Mouse (Mus musculus): Measurements from ENCODE around the gene Itgad. TPM values are rescaled to one million over a fixed set of nuclear protein-coding genes. Genes with fewer than 3 reads are reported as not detected.

Itgad gene
- polyA plus RNA-seq (2014; fragmentation: Nextera tagmentation; extraction: Ambion mirVana) = not detected in 2 replicates

GRCm38 (mm10) chr7:128154076-128154475, at the start of gene Itgad:
Gene Itgad, plus strand, starts transcription at chr7:128154376.
- Histone ChIP-seq H3K4me3 (ENCODE audit: low read depth, low read length) (no peak within 1 kb of the TSS), H3K9me3 (ENCODE audit: control insufficient read depth, low read length) (no peaks in the 10 kb centered on the region), H3K9ac (ENCODE audit: low read length) (no peak within 1 kb of the TSS), H3K27me3 (ENCODE audit: control insufficient read depth, insufficient read depth, low read length) (no peaks in the 10 kb centered on the region), H3K4me2 (ENCODE audit: low read depth) (no peak within 1 kb of the TSS), H3K27ac (ENCODE audit: low read depth, low read length) (no peak within 1 kb of the TSS), H3K36me3 (ENCODE audit: control insufficient read depth, insufficient read depth, low read length) (no peaks in the 10 kb centered on the region), H3K4me1 (ENCODE audit: control insufficient read depth, insufficient read depth, low read length) (no peaks in the 10 kb centered on the region)
- 95% methylated on average over 21 of the region's 21 CpGs for WGBS
- no peak for DNase-seq (ENCODE audit: low spot score)
- ATAC-seq (ENCODE audit: insufficient read depth, low FRiP score, low TSS enrichment) = no peak

GRCm38 (mm10) chr7:128105246-128105645, 48.9 kb upstream of the Itgad start:
- DNase-seq (ENCODE audit: low spot score) = no peak
- no peak overlapping the region for H3K27ac ChIP-seq (ENCODE audit: low read depth, low read length)
- H3K9me3 ChIP-seq (ENCODE audit: control insufficient read depth, low read length) = no peaks in the 10 kb centered on the region
- H3K4me2 ChIP-seq (ENCODE audit: low read depth) = no peak overlapping the region
- H3K4me3 ChIP-seq (ENCODE audit: low read depth, low read length) = no peak overlapping the region
- H3K36me3 ChIP-seq (ENCODE audit: control insufficient read depth, insufficient read depth, low read length) = no peaks in the 10 kb centered on the region
- H3K4me1 ChIP-seq (ENCODE audit: control insufficient read depth, insufficient read depth, low read length) = no peaks in the 10 kb centered on the region
- no peaks in the 10 kb centered on the region for H3K27me3 ChIP-seq (ENCODE audit: control insufficient read depth, insufficient read depth, low read length)
- ATAC-seq (ENCODE audit: insufficient read depth, low FRiP score, low TSS enrichment) = no peak
- WGBS = 78% methylated on average over 4 of the region's 4 CpGs
- H3K9ac ChIP-seq (ENCODE audit: low read length) = no peak overlapping the region

DNA sequence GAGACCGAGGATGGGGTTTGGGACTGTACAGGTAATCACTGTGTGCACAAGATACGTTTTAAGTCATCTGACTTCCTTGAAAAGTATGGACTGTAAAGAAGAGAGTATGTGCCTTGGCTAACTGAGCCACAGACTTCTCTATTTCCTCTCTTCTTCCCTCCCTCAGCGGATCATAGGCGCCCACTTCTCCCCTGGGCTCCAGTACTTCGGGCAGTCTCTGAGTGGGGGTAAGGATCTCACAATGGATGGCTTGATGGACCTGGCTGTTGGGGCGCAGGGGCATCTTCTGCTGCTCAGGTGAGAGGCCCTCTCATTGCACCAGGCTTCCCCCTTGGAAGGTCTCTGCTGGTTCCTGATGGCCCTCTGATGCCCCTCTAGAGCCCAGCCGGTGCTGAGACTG, 46.7 kb upstream of the Itgad start:
- Histone ChIP-seq H3K27me3 (ENCODE audit: control insufficient read depth, insufficient read depth, low read length) (no peaks in the 10 kb centered on the region), H3K36me3 (ENCODE audit: control insufficient read depth, insufficient read depth, low read length) (no peaks in the 10 kb centered on the region), H3K4me2 (ENCODE audit: low read depth) (no peak overlapping the region), H3K9ac (ENCODE audit: low read length) (no peak overlapping the region), H3K4me3 (ENCODE audit: low read depth, low read length) (no peak overlapping the region), H3K4me1 (ENCODE audit: control insufficient read depth, insufficient read depth, low read length) (no peaks in the 10 kb centered on the region), H3K27ac (ENCODE audit: low read depth, low read length) (no peak overlapping the region), H3K9me3 (ENCODE audit: control insufficient read depth, low read length) (no peaks in the 10 kb centered on the region)
- 87% methylated on average over 7 of the region's 7 CpGs for WGBS
- DNase-seq (ENCODE audit: low spot score) (no peak), ATAC-seq (ENCODE audit: insufficient read depth, low FRiP score, low TSS enrichment) (no peak)

- no peak overlapping the region for H3K27ac ChIP-seq (ENCODE audit: low read depth, low read length)
- H3K4me1 ChIP-seq (ENCODE audit: control insufficient read depth, insufficient read depth, low read length) = no peaks in the 10 kb centered on the region
- H3K27me3 ChIP-seq (ENCODE audit: control insufficient read depth, insufficient read depth, low read length) = no peaks in the 10 kb centered on the region
- H3K4me2 ChIP-seq (ENCODE audit: low read depth) = no peak overlapping the region
- no peak for DNase-seq (ENCODE audit: low spot score)
- WGBS = 78% methylated on average over 2 of the region's 2 CpGs
- H3K9ac ChIP-seq (ENCODE audit: low read length) = no peak overlapping the region
- no peaks in the 10 kb centered on the region for H3K36me3 ChIP-seq (ENCODE audit: control insufficient read depth, insufficient read depth, low read length)
- ATAC-seq (ENCODE audit: insufficient read depth, low FRiP score, low TSS enrichment) = no peak
- H3K9me3 ChIP-seq (ENCODE audit: control insufficient read depth, low read length) = no peaks in the 10 kb centered on the region
- H3K4me3 ChIP-seq (ENCODE audit: low read depth, low read length) = no peak overlapping the region
Observed at GRCm38 (mm10) chr7:128110314-128110713, 43.9 kb upstream of the Itgad start.

- H3K4me3 ChIP-seq (ENCODE audit: low read depth, low read length) = no peak overlapping the region
- no peak overlapping the region for H3K27ac ChIP-seq (ENCODE audit: low read depth, low read length)
- no peaks in the 10 kb centered on the region for H3K9me3 ChIP-seq (ENCODE audit: control insufficient read depth, low read length)
- no peak overlapping the region for H3K9ac ChIP-seq (ENCODE audit: low read length)
- H3K4me1 ChIP-seq (ENCODE audit: control insufficient read depth, insufficient read depth, low read length) = no peaks in the 10 kb centered on the region
- ATAC-seq (ENCODE audit: insufficient read depth, low FRiP score, low TSS enrichment) = no peak
- DNase-seq (ENCODE audit: low spot score) = no peak
- WGBS = 92% methylated on average over 11 of the region's 11 CpGs
- no peak overlapping the region for H3K4me2 ChIP-seq (ENCODE audit: low read depth)
- H3K36me3 ChIP-seq (ENCODE audit: control insufficient read depth, insufficient read depth, low read length) = no peaks in the 10 kb centered on the region
- H3K27me3 ChIP-seq (ENCODE audit: control insufficient read depth, insufficient read depth, low read length) = no peaks in the 10 kb centered on the region
Observed at GRCm38 (mm10) chr7:128112131-128112530, 42.0 kb upstream of the Itgad start.

DNA sequence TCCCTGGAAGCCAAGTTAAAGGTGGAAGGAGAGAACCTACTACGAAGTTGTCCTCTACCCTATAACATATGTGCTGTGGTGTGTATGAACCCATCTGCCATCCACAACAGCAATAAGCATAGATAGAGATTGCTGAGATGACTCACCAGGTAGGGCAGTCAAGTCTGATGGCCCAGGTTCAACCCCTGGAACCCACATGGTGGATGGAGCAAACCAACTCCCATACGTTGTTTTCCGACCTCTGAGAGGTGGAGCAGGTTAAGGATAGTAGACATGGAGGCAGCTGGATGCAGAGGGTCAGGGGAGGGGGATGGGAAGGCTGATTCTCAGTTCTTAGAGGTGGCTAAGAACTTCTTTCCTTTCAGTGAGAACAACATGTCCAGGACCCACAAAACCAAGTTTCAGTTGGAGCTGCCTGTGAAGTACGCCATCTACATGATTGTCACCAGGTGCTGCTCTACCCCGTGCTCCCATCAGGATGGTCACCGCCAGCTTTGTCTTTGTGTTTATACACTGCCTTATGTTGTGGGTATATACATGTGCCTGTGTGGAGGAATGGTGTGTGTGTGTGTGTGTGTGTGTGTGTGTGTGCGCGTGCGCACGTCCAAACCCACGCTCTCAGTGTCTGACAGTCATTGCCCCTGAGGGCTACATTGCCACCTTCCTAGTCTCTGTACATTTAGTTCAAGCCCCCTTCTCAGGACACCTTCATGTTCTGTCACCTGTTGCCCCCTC, 39.6 kb upstream of the Itgad start:
- H3K4me2 ChIP-seq (ENCODE audit: low read depth) = no peak overlapping the region
- 92% methylated on average over 11 of the region's 11 CpGs for WGBS
- H3K4me1 ChIP-seq (ENCODE audit: control insufficient read depth, insufficient read depth, low read length) = no peaks in the 10 kb centered on the region
- H3K36me3 ChIP-seq (ENCODE audit: control insufficient read depth, insufficient read depth, low read length) = no peaks in the 10 kb centered on the region
- H3K4me3 ChIP-seq (ENCODE audit: low read depth, low read length) = no peak overlapping the region
- no peak overlapping the region for H3K9ac ChIP-seq (ENCODE audit: low read length)
- no peak for ATAC-seq (ENCODE audit: insufficient read depth, low FRiP score, low TSS enrichment)
- no peak for DNase-seq (ENCODE audit: low spot score)
- H3K27me3 ChIP-seq (ENCODE audit: control insufficient read depth, insufficient read depth, low read length) = no peaks in the 10 kb centered on the region
- no peak overlapping the region for H3K27ac ChIP-seq (ENCODE audit: low read depth, low read length)
- no peaks in the 10 kb centered on the region for H3K9me3 ChIP-seq (ENCODE audit: control insufficient read depth, low read length)

- Histone ChIP-seq H3K4me1 (ENCODE audit: control insufficient read depth, insufficient read depth, low read length) (no peaks in the 10 kb centered on the region), H3K4me2 (ENCODE audit: low read depth) (no peak overlapping the region), H3K27me3 (ENCODE audit: control insufficient read depth, insufficient read depth, low read length) (no peaks in the 10 kb centered on the region), H3K27ac (ENCODE audit: low read depth, low read length) (no peak overlapping the region), H3K4me3 (ENCODE audit: low read depth, low read length) (no peak overlapping the region), H3K9me3 (ENCODE audit: control insufficient read depth, low read length) (no peaks in the 10 kb centered on the region), H3K9ac (ENCODE audit: low read length) (no peak overlapping the region), H3K36me3 (ENCODE audit: control insufficient read depth, insufficient read depth, low read length) (no peaks in the 10 kb centered on the region)
- ATAC-seq (ENCODE audit: insufficient read depth, low FRiP score, low TSS enrichment) = no peak
- no peak for DNase-seq (ENCODE audit: low spot score)
- 84% methylated on average over 5 of the region's 5 CpGs for WGBS
Observed at GRCm38 (mm10) chr7:128115211-128115958, 38.8 kb upstream of the Itgad start.

DNA sequence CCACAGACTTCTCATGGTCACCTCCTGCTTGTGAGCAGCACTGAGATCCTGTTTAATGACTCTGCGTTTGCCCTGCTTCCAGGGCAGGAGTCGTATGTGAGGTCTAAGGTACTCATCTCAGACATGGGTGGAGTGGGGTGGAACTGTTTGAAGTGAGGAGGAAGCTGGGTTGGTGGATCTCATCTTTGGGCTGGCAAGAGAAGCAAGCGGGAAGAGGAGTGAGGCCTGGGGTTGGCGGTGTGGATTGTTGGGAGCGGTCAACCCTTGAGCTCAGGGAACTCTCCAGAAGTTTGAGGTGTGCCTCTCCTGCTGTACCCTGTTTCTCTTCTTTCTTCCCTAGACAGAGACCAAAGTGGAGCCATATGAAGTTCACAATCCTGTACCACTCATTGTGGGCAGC, 37.8 kb upstream of the Itgad start:
- Histone ChIP-seq H3K4me2 (ENCODE audit: low read depth) (no peak overlapping the region), H3K9me3 (ENCODE audit: control insufficient read depth, low read length) (no peaks in the 10 kb centered on the region), H3K4me3 (ENCODE audit: low read depth, low read length) (no peak overlapping the region), H3K27ac (ENCODE audit: low read depth, low read length) (no peak overlapping the region), H3K9ac (ENCODE audit: low read length) (no peak overlapping the region), H3K4me1 (ENCODE audit: control insufficient read depth, insufficient read depth, low read length) (no peaks in the 10 kb centered on the region), H3K27me3 (ENCODE audit: control insufficient read depth, insufficient read depth, low read length) (no peaks in the 10 kb centered on the region), H3K36me3 (ENCODE audit: control insufficient read depth, insufficient read depth, low read length) (no peaks in the 10 kb centered on the region)
- no peak for ATAC-seq (ENCODE audit: insufficient read depth, low FRiP score, low TSS enrichment)
- WGBS = 94% methylated on average over 5 of the region's 5 CpGs
- DNase-seq (ENCODE audit: low spot score) = no peak

All from neural tube, embryonic 11.5 days (tissue).